Mouse (Mus musculus): ENCODE results near the gene Pabpc4. TPM values are rescaled to one million over a fixed set of nuclear protein-coding genes. Genes with fewer than 3 reads are reported as not detected.
"Not testable (repeated sequence)": the region's sequence is repeated elsewhere in the genome, so short reads cannot be mapped to it uniquely, and the experiment has no call there.

Gene Pabpc4
- polyA plus RNA-seq, 1 experiment from 2014 or later = 23.0 TPM

GRCm38 (mm10) chr4:123293661-123294443, 31.7 kb downstream of the Pabpc4 start:
- Histone ChIP-seq H3K4me2 (ENCODE audit: low read length) (no peak overlapping the region), H3K9ac (ENCODE audit: low read depth, low read length) (no peak overlapping the region), H3K36me3 (ENCODE audit: control insufficient read depth, insufficient read depth, low read length) (peaks cover 62% of the 10 kb centered on the region), H3K27ac (ENCODE audit: low read depth, low read length) (no peak overlapping the region), H3K9me3 (ENCODE audit: control insufficient read depth, low read length) (no peaks in the 10 kb centered on the region), H3K4me1 (ENCODE audit: control insufficient read depth, insufficient read depth, low read depth, low read length) (no peaks in the 10 kb centered on the region), H3K27me3 (replicated peaks; ENCODE audit: control insufficient read depth, insufficient read depth, low read length) (no peaks in the 10 kb centered on the region), H3K4me3 (ENCODE audit: low read length) (no peak overlapping the region)
- ATAC-seq = no peak
- 81% methylated on average over 7 of the region's 7 CpGs for WGBS

- not testable (repeated sequence) for H3K9me3 ChIP-seq (ENCODE audit: control insufficient read depth, low read length); H3K9ac ChIP-seq (ENCODE audit: low read depth, low read length); H3K27me3 ChIP-seq (replicated peaks; ENCODE audit: control insufficient read depth, insufficient read depth, low read length); ATAC-seq; H3K4me1 ChIP-seq (ENCODE audit: control insufficient read depth, insufficient read depth, low read depth, low read length); H3K27ac ChIP-seq (ENCODE audit: low read depth, low read length); H3K4me3 ChIP-seq (ENCODE audit: low read length); H3K4me2 ChIP-seq (ENCODE audit: low read length)
- peaks cover 61% of the 10 kb centered on the region for H3K36me3 ChIP-seq (ENCODE audit: control insufficient read depth, insufficient read depth, low read length)
- WGBS = 93% methylated on average over 15 of the region's 15 CpGs
These were observed 32.9 kb downstream of the Pabpc4 start for GRCm38 (mm10) chr4:123295026-123295425.

- WGBS = 93% methylated on average over 21 of the region's 21 CpGs
- ATAC-seq = no peak
- peaks cover 63% of the 10 kb centered on the region for H3K36me3 ChIP-seq (ENCODE audit: control insufficient read depth, insufficient read depth, low read length)
These were observed 33.5 kb downstream of the Pabpc4 start for GRCm38 (mm10) chr4:123295516-123296147.

GRCm38 (mm10) chr4:123296148-123296534, 34.0 kb downstream of the Pabpc4 start:
- Histone ChIP-seq H3K27me3 (replicated peaks; ENCODE audit: control insufficient read depth, insufficient read depth, low read length) (no peaks in the 10 kb centered on the region), H3K4me3 (ENCODE audit: low read length) (no peak overlapping the region), H3K4me1 (ENCODE audit: control insufficient read depth, insufficient read depth, low read depth, low read length) (no peaks in the 10 kb centered on the region), H3K9ac (ENCODE audit: low read depth, low read length) (no peak overlapping the region), H3K4me2 (ENCODE audit: low read length) (no peak overlapping the region), H3K27ac (ENCODE audit: low read depth, low read length) (no peak overlapping the region), H3K36me3 (ENCODE audit: control insufficient read depth, insufficient read depth, low read length) (peaks cover 59% of the 10 kb centered on the region), H3K9me3 (ENCODE audit: control insufficient read depth, low read length) (no peaks in the 10 kb centered on the region)
- ATAC-seq = no peak
- WGBS = 86% methylated on average over 5 of the region's 5 CpGs

More at GRCm38 (mm10) chr4:123295516-123296147, 33.5 kb downstream of the Pabpc4 start:
- Histone ChIP-seq H3K4me3 (ENCODE audit: low read length) (no peak overlapping the region), H3K9me3 (ENCODE audit: control insufficient read depth, low read length) (no peaks in the 10 kb centered on the region), H3K27ac (ENCODE audit: low read depth, low read length) (no peak overlapping the region), H3K27me3 (replicated peaks; ENCODE audit: control insufficient read depth, insufficient read depth, low read length) (no peaks in the 10 kb centered on the region), H3K4me1 (ENCODE audit: control insufficient read depth, insufficient read depth, low read depth, low read length) (no peaks in the 10 kb centered on the region), H3K4me2 (ENCODE audit: low read length) (no peak overlapping the region), H3K9ac (ENCODE audit: low read depth, low read length) (no peak overlapping the region)

- H3K9me3 ChIP-seq (ENCODE audit: control insufficient read depth, low read length) = no peaks in the 10 kb centered on the region
These were observed 35.2 kb downstream of the Pabpc4 start for GRCm38 (mm10) chr4:123297195-123297960.

GRCm38 (mm10) chr4:123298226-123298625, 36.1 kb downstream of the Pabpc4 start:
- no peak overlapping the region for H3K4me2 ChIP-seq (ENCODE audit: low read length)
- no peak overlapping the region for H3K4me3 ChIP-seq (ENCODE audit: low read length)
- 81% methylated on average over 4 of the region's 4 CpGs for WGBS
- H3K9me3 ChIP-seq (ENCODE audit: control insufficient read depth, low read length) = no peaks in the 10 kb centered on the region
- H3K36me3 ChIP-seq (ENCODE audit: control insufficient read depth, insufficient read depth, low read length) = peaks cover 47% of the 10 kb centered on the region
- no peak overlapping the region for H3K27ac ChIP-seq (ENCODE audit: low read depth, low read length)
- no peak for ATAC-seq
- H3K4me1 ChIP-seq (ENCODE audit: control insufficient read depth, insufficient read depth, low read depth, low read length) = no peaks in the 10 kb centered on the region
- no peak overlapping the region for H3K9ac ChIP-seq (ENCODE audit: low read depth, low read length)
- H3K27me3 ChIP-seq (replicated peaks; ENCODE audit: control insufficient read depth, insufficient read depth, low read length) = no peaks in the 10 kb centered on the region

More at GRCm38 (mm10) chr4:123297195-123297960, 35.2 kb downstream of the Pabpc4 start:
- Histone ChIP-seq H3K27ac (ENCODE audit: low read depth, low read length) (no peak overlapping the region), H3K9ac (ENCODE audit: low read depth, low read length) (no peak overlapping the region), H3K27me3 (replicated peaks; ENCODE audit: control insufficient read depth, insufficient read depth, low read length) (no peaks in the 10 kb centered on the region), H3K4me2 (ENCODE audit: low read length) (no peak overlapping the region), H3K4me3 (ENCODE audit: low read length) (no peak overlapping the region), H3K4me1 (ENCODE audit: control insufficient read depth, insufficient read depth, low read depth, low read length) (no peaks in the 10 kb centered on the region), H3K36me3 (ENCODE audit: control insufficient read depth, insufficient read depth, low read length) (peaks cover 49% of the 10 kb centered on the region)
- ATAC-seq = no peak
- 85% methylated on average over 22 of the region's 22 CpGs for WGBS

- Histone ChIP-seq H3K4me3 (ENCODE audit: low read length) (no peak overlapping the region), H3K4me2 (ENCODE audit: low read length) (no peak overlapping the region), H3K9me3 (ENCODE audit: control insufficient read depth, low read length) (no peaks in the 10 kb centered on the region), H3K4me1 (ENCODE audit: control insufficient read depth, insufficient read depth, low read depth, low read length) (no peaks in the 10 kb centered on the region), H3K36me3 (ENCODE audit: control insufficient read depth, insufficient read depth, low read length) (peaks cover 50% of the 10 kb centered on the region), H3K27ac (ENCODE audit: low read depth, low read length) (no peak overlapping the region), H3K9ac (ENCODE audit: low read depth, low read length) (no peak overlapping the region), H3K27me3 (replicated peaks; ENCODE audit: control insufficient read depth, insufficient read depth, low read length) (no peaks in the 10 kb centered on the region)
- no peak for ATAC-seq
- 87% methylated on average over 11 of the region's 11 CpGs for WGBS
These were observed 37.0 kb downstream of the Pabpc4 start for GRCm38 (mm10) chr4:123298980-123299670.

GRCm38 (mm10) chr4:123305789-123306188, 43.6 kb downstream of the Pabpc4 start:
- Histone ChIP-seq H3K9ac (ENCODE audit: low read depth, low read length) (no peak overlapping the region), H3K4me2 (ENCODE audit: low read length) (no peak overlapping the region), H3K9me3 (ENCODE audit: control insufficient read depth, low read length) (no peaks in the 10 kb centered on the region), H3K4me1 (ENCODE audit: control insufficient read depth, insufficient read depth, low read depth, low read length) (no peaks in the 10 kb centered on the region), H3K27me3 (replicated peaks; ENCODE audit: control insufficient read depth, insufficient read depth, low read length) (no peaks in the 10 kb centered on the region), H3K27ac (ENCODE audit: low read depth, low read length) (no peak overlapping the region), H3K4me3 (ENCODE audit: low read length) (no peak overlapping the region), H3K36me3 (ENCODE audit: control insufficient read depth, insufficient read depth, low read length) (peaks cover 8% of the 10 kb centered on the region; the same call in 1 of the 2 replicates)
- peak; percentile 65 for ATAC-seq
- WGBS = 33% methylated on average over 3 of the region's 3 CpGs
